Mouse (Mus musculus) embryo, embryonic 10 days (tissue): ENCODE measurements around the gene Tmem106c.

Source experiments
- DNase-seq: peaks from one replicate; pipeline ENCODE4 v3.0.0-alpha.2; 2015; ENCODE audit warnings: low spot score

Tmem106c gene

GRCm38 (mm10) chr15:97952889-97953189 is 11.2 kb upstream of the Tmem106c start:
- DNase-seq: no peak

GRCm38 (mm10) chr15:97954671-97955070 is 9.3 kb upstream of the Tmem106c start:
- no peak for DNase-seq

GRCm38 (mm10) chr15:97955286-97955685 is 8.7 kb upstream of the Tmem106c start:
- no peak for DNase-seq

DNA sequence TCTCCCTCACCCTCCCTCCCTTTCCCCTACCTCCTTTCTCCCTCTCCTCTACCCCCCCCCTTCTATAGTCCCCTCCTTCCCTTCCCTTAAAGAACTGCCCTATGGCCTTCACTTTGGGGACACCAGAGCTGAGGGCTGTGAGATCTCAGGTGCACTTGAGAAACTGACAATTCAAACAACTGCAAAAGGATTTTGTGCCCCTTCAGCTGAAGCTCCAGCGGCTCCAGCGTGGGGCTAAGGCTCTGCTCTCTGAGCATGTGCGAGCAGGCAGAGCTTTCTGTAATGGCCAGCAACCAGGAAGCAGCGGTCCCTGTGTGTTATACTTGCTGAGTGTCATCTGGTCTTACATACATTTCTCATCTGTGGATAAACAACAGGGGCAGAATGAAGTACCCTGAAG is 8.3 kb upstream of the Tmem106c start:
- peak; percentile 38 for DNase-seq

DNA sequence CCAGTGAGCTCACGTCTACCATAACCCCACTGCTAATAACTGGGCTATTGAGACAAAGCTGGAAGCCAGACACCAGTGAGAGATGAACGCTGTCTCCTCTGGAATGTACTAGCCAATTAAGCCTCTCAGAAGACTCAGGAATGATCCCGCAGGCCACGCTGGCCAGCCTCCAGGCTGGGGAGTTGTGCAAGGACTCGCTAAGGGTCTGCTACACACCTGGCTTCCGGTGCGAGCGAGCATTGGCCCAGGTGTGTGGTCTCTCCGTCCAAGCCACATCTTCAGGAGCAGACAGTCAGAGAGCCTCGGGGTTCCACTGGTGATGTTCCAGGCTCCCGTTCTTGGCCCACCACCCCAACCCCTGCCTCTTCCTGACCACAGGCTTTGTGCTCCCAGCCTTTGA is 7.6 kb upstream of the Tmem106c start:
- peak; percentile 30 for DNase-seq

DNA sequence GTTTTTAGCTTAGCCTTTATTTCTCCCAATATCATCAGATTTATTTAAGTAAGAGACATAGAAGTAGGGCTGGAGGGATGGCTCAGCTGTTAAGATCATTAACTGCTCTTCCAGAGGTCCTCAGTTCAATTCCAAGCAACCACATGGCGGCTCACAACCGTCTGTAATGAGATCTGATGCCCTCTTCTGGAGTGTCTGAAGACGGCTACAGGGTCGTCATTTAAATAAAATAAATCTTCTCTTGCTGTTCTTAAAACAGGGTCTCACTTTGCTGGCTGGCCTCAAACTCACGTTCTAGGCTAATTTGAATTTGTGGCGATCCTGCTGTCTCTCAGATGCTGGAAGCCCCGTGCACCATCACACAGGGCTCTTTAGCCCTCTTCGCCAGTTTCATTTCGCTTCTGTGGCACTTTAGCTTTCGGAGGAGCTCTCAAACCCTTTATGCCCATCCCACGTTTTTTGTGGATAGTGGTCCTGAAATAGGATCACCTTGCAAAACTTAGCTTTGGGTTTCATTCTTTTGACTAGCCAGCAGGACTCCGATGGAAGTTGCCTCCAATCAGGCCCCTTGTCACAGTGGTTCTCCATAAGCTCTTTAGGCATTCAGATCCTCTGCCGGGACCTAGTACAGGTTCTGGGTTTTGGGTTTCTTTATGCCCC is 541 bp upstream of the Tmem106c start:
- DNase-seq: peak; percentile 22

DNA sequence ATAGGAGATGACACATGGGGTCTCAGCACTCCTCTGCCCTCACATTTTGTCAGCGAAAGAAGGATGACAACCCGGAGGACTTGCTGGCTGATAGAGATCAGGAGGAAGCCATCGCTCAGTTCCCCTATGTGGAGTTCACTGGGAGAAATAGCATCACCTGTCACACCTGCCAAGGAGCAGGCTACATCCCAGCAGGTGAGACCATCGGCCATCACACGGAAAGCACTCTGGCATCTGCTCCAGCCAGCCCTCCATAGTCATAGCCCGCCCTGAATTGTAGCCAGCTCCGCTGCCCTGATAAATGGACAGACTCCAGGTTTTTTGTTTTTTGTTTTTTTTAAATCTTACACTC is 812 bp downstream of the Tmem106c start:
- DNase-seq: no peak

GRCm38 (mm10) chr15:97965311-97966045 is 1.5 kb downstream of the Tmem106c start:
- DNase-seq: no peak

DNA sequence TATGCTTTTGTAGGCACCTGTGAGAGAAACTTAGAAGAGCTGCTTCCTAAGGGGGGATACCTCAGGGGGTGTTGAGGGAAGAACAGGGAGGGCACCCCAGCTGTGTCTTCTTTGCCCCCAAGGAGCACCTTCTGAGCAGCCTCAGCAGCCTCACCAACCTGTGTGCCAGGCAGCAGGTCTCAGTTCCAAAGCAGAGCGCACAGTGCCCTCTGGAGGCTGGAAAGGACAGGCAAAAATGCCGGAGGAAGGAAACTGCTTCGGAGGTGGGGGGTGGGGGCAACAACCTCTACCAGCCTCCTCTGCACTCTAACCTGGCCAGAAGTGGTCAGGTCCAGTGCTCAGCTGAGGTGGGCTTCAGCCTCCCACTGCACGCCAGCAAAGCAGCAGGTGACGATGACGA is 6.3 kb downstream of the Tmem106c start:
- DNase-seq: peak; percentile 69

DNA sequence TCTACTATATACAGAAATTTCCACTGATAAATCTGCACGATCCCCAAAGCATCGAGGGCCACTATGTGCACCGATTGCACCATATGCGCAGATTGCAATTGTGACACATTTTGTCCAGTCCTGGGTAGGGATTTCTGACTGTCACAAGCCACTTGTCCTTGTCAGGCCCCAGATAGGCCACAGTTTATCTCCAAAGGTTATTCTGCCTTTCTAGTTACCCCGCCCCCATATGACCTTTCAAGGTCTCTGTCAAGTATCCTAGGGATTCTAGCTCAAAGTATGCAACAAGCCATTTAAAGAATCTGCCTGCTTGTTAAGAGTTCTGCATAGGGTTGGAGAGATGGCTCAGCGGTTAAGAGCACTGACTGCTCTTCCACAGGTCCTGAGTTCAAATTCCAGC is 8.6 kb downstream of the Tmem106c start:
- DNase-seq: peak; percentile 4

GRCm38 (mm10) chr15:97973248-97974005 is 9.4 kb downstream of the Tmem106c start:
- DNase-seq: no peak

GRCm38 (mm10) chr15:97981560-97981959 is 17.6 kb downstream of the Tmem106c start:
- no peak for DNase-seq

DNA sequence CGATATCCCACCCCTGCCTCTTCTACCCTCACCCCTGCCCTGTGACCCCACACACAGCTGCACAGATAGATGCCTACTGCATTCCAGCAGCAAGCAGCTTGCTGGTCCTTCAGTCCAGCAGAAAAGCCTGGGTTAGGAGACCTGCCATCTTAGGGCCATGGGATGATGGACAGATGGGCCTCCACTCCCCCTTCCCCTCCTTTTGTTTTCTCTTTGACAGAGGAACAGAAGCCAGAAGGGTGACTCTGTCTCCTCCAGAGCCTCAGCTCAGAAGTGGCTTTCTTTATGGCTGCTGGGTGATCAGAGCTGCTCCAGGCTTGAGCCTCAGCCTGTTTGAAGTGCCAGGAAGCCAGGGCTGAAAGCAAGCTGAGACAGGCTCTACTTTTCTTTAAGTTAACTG is 25.5 kb downstream of the Tmem106c start:
- DNase-seq: peak; percentile 78

DNA sequence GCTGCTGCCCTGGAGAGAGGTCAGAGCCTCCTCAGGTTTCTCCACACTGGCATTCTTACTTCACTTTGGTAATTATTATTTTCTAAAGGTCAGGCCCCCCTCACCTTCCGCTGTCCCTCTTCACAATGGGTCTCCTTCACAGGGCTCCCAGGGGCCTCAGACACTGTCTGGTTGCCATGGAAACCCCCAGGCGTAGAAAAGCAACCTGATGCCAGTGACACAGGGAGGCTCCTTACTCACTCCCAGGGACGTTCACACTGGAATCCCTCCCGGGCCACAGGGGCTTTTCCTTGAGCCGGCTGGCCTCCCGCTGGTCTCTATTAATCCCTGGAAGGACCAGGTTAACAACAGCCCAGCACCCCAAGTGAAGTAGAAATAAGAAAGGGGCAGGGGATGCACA is 26.1 kb downstream of the Tmem106c start:
- DNase-seq: peak; percentile 96

- peak; percentile 25 for DNase-seq
Observed at GRCm38 (mm10) chr15:97990721-97991120, 26.7 kb downstream of the Tmem106c start.

DNA sequence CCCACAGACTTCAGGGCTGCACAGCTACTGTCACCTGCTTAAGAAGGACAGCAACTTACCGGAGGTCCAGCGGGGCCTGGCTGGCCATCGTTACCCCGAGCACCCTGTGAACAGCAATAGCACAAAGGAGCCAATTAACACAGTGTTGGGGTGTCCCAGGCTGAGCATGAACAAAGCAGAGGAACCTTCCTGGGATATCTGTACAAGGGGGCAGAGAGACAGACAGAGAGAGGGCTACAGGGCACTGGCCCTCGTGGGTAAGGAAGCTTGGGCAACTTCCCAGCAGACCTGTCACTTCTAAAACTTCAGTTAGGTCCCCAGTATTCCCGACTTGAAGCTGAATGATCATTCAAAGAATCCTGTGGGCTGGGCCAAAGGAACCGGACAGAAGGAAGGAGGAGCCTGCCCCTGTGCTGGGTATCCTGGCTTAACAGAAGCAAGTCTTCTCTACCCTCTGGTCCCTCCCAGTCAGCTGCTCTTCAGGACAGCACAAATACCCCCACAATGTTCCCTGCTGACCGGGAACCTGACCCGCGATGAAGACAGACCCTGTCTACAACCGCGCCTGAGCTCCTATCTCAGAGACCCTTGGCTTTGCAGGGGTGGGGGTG is 27.4 kb downstream of the Tmem106c start:
- peak; percentile 66 for DNase-seq

- DNase-seq: peak; percentile 57
Observed at GRCm38 (mm10) chr15:97992027-97992711, 28.2 kb downstream of the Tmem106c start.

DNA sequence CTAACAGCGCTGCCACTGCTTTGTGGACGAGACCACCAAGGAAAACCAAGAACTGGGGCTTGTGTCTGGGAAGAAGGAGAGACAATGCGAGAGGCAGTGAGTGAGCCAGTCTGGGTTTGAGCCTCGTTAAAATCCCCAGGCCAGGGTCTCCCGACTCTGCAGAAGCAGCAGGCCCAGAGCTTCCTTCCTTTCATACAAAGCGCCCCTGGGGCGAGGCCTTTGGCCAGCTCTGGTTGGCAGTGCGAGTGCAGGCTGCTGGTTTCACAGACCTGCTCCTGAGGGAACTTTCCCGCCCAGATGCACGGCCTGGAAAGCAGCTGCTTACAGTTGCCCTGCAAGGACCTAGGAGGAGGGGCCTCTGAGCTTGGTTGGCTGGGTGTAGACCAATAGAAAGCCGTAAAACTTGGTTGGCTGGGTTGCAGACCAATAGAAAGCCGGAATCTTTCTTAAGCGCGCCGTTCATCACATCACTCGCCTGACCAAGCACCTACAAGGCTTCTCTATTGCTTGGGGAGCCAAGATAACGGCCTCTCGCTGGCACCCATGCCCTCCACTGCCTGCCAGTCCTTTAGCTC is 28.8 kb downstream of the Tmem106c start:
- peak; percentile 95 for DNase-seq

- no peak for DNase-seq
Observed at GRCm38 (mm10) chr15:97996716-97997256, 32.8 kb downstream of the Tmem106c start.

DNA sequence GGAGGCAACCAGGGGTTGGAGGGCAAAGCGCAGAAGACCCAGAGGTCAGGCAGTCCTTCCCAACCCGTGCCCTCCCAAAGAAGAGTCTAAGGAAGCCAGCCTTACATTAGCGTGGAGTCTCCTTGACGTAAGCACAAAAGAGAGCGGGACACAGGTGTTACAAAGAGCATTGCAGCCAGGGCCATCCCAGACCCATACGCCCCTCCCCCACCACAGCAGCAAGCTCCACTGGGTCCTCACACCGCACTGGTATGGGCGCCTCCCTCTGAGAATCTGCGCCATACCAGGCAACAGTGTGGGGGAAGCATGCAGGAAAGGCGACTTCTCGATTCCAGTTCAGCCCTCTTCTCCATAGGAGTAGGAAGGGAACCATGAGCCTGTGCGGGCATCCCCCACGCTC is 35.5 kb downstream of the Tmem106c start:
- peak; percentile 10 for DNase-seq

DNA sequence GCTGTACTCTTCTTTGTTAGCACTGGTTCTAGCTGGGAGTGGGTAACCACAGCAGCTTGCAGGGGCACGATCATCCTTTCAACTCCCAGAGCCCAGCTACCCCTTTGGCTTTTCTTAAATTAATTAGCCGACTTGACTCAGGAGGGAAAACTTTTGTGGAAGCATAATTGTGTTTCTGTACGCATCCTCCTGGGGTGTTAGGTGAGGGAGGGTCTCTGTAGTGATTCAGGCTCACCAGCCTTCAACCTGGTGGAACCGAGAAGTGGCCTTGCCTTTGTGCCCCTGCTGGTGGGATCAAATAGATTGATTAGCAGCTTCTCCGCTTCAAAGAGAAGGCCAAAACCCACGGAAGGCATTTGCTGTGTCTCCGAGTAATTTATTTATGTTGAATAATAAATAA is 36.0 kb downstream of the Tmem106c start:
- no peak for DNase-seq
